Mouse (Mus musculus) midbrain, embryonic 14.5 days (tissue): ENCODE data around the gene Enc1. TPM values are rescaled to one million over a fixed set of nuclear protein-coding genes. Genes with fewer than 3 reads are reported as not detected.

ENCODE experiments used
- ATAC-seq: fragments of 200-750 bp; cut with Nextera tagmentation; 2 replicates; pipeline ENCODE4 v1.8.0; 2017; ENCODE audit warnings: moderate number of reproducible peaks, moderate library complexity; ENCODE audit not compliant: low FRiP score, low TSS enrichment
- DNase-seq: peaks from one replicate; pipeline ENCODE4 v3.0.0-alpha.2; 2015
- H3K27ac ChIP-seq: fragments of 300-500 bp; sonication (generic); replicated peaks from 2 replicates; pipeline ENCODE4 v1.5.1; 2014; ENCODE audit warnings: mild to moderate bottlenecking, low read depth, low read length, moderate library complexity
- H3K27me3 ChIP-seq: fragments of 300-500 bp; sonication (generic); 2 replicates; pipeline ENCODE4 v1.6.1; 2014; ENCODE audit warnings: low read length, control low read depth, mixed read lengths; ENCODE audit not compliant: control insufficient read depth, insufficient read depth
- H3K36me3 ChIP-seq: fragments of 300-500 bp; sonication (generic); 2 replicates; pipeline ENCODE4 v1.6.1; 2014; ENCODE audit warnings: low read length, control low read depth; ENCODE audit not compliant: control insufficient read depth, insufficient read depth
- H3K4me1 ChIP-seq: fragments of 300-500 bp; sonication (generic); 2 replicates; pipeline ENCODE4 v1.6.1; 2014; ENCODE audit warnings: mild to moderate bottlenecking, antibody characterized with exemption, low read length, control low read depth; ENCODE audit not compliant: control insufficient read depth, insufficient read depth
- H3K4me2 ChIP-seq: fragments of 300-500 bp; sonication (generic); 2 replicates; pipeline ENCODE4 v1.6.1; 2014; ENCODE audit warnings: mild to moderate bottlenecking, low read length, moderate library complexity
- H3K4me3 ChIP-seq: fragments of 300-500 bp; sonication (generic); replicated peaks from 2 replicates; pipeline ENCODE4 v1.5.1; 2014; ENCODE audit warnings: low read depth, low read length
- H3K9ac ChIP-seq: fragments of 300-500 bp; sonication (generic); replicated peaks from 2 replicates; pipeline ENCODE4 v1.6.1; 2014; ENCODE audit warnings: mild to moderate bottlenecking, low read length, moderate library complexity
- H3K9me3 ChIP-seq: fragments of 300-500 bp; sonication (generic); 2 replicates; pipeline ENCODE4 v1.6.1; 2016; ENCODE audit warnings: low read length, control low read depth, mixed read lengths; ENCODE audit not compliant: control insufficient read depth
- WGBS: fragments of 180-500 bp; shearing (Covaris S2); extraction: QIAGEN DNeasy Blood & Tissue Kit; methylation state at CpG from one replicate; pipeline ENCODE4 v1.1.7; 2014; 5-methylcytosine and 5-hydroxymethylcytosine counted together
- polyA plus RNA-seq: library from polyadenylated mRNA; unstranded; fragments of >200 nt; fragmentation: Nextera tagmentation; extraction: Ambion mirVana; gene quantifications from 2 replicates; pipeline ENCODE4 v1.2.1, GENCODE M21; 2014

Enc1 gene
- polyA plus RNA-seq, 1 experiment from 2014 or later, result 94.2 TPM

DNA sequence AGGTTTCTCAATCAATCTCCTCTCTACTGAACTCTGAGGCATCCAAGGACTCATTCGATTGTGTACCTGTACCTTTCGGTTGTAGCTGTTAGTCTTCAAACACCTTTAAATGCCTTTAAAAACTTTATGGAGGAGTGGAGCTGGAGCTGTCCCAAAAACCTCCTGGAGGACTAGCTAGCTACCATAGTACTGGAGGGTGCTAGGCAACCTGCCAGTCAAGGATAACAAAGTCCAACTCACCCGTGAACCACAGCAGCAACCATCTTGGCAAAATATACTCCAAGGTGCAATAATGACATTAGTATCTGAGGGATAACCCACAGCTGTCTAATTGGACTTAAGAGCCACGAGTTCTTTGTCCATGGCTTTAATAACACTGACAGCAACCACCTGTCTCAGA, 39.0 kb upstream of the Enc1 start:
- Histone ChIP-seq H3K36me3 (no peaks in the 10 kb centered on the region), H3K4me2 (no peak overlapping the region), H3K9ac (no peak overlapping the region), H3K27ac (no peak overlapping the region), H3K4me3 (no peak overlapping the region), H3K9me3 (no peaks in the 10 kb centered on the region), H3K4me1 (0 out of 2 replicates have a peak, but pooled peaks cover 10% of the 10 kb centered on the region), H3K27me3 (no peaks in the 10 kb centered on the region)
- 81% methylated on average over 4 of the region's 4 CpGs for WGBS
- no peak for ATAC-seq
- DNase-seq, result no peak

DNA sequence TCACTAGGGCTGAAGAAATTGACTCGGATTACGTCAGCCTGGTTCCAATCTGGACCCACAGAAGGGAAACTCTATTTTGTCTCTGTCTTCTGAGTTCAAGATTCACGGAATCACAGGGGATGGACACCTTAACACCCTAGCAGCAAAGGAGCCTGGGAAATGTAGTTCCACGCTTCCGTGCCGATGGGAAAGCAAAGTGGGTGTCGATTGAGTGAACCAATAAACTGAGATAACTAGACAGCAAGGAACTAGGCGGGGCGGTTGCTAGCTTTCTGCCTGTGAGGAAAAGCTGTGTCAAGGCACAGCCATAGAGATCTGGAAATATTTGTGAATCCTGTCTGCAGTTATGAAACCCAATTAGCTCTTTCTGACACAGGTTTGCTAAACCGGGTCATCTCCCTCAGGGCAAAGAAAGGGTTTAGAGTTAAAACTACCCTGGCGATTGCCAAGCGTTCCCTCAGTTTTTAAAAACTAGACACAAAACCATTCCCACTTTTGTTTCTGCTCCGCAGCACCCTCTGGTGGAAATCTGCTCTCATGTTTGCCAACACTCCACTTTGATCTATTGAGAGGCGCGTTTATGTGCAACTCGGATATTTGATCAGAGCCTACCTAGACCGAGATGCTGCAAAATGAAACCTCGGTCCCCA, 35.7 kb upstream of the Enc1 start:
- peak overlapping the region; percentile 33 for H3K4me3 ChIP-seq
- ATAC-seq (peak; percentile 50; the same call in 1 of the 2 replicates), DNase-seq (peak; percentile 89)
- peak overlapping the region; percentile 63 for H3K4me2 ChIP-seq
- H3K27me3 ChIP-seq, result no peaks in the 10 kb centered on the region
- no peaks in the 10 kb centered on the region for H3K36me3 ChIP-seq
- no peak overlapping the region; the same call in 1 of the 2 replicates for H3K27ac ChIP-seq
- H3K9me3 ChIP-seq, result no peaks in the 10 kb centered on the region
- H3K4me1 ChIP-seq, result 0 out of 2 replicates have a peak, but pooled peaks cover 5% of the 10 kb centered on the region
- 13% methylated on average over 18 of the region's 18 CpGs for WGBS
- H3K9ac ChIP-seq, result peak overlapping the region; percentile 34; the same call in 1 of the 2 replicates

DNA sequence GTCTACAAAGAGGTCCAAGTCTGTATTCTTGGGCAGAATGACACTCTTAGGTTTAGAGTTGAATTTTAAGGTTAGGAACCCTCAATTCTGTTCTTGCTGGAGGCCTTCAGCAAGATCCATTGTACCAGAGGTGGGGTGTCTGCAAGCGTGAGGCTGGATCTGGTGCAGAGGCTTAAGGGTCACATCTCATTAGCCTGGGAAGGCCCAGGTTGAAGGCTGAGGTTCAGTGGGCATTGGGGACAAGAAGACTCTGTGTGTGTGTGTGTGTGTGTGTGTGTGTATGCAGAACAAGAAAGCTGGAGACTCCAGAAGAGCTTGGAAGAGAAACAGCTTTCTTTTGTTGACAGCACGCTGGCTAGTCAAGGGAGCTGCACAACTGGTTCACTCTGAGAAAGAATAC, 34.9 kb upstream of the Enc1 start:
- H3K9ac ChIP-seq, result no peak overlapping the region
- H3K4me1 ChIP-seq, result 0 out of 2 replicates have a peak, but pooled peaks cover 5% of the 10 kb centered on the region
- H3K27me3 ChIP-seq, result no peaks in the 10 kb centered on the region
- H3K4me2 ChIP-seq, result no peak overlapping the region
- ATAC-seq (no peak), DNase-seq (no peak)
- no peak overlapping the region for H3K4me3 ChIP-seq
- WGBS, result 92% methylated on average over 2 of the region's 2 CpGs
- no peaks in the 10 kb centered on the region for H3K9me3 ChIP-seq
- H3K36me3 ChIP-seq, result no peaks in the 10 kb centered on the region
- no peak overlapping the region for H3K27ac ChIP-seq

DNA sequence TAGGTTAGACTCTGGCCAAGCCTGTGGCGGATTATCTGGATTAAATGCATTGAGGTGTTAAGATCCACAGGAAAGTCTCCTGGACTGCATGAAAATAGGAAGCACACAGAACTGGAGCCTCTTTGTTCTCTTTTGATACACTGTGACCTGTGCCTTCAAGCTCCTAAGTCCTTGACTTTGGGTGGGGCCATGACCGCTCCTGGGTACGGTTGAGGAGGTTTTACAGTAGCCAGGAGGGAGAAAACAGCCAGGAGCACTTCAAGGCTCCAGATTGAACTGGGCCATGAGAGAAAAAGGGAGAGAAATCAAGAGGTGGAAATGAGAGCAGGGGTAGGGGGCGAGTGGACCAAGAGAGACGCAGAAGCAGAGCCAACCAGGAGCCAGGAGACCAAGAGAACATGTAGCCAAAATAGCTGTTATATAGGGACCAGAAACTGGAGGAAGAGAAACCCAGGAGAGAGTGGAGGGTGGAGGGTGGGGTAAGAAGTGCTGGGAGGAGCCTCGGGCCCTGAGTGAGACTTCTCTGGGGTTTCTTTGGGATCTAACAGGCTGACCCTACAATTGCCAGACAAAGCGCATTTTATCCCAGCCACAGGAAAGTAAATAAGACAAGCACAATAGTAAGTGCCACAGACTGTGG, 33.3 kb upstream of the Enc1 start:
- H3K27me3 ChIP-seq, result no peaks in the 10 kb centered on the region
- WGBS, result 84% methylated on average over 7 of the region's 7 CpGs
- H3K4me3 ChIP-seq, result no peak overlapping the region
- ATAC-seq, result no peak
- no peak overlapping the region for H3K4me2 ChIP-seq
- H3K4me1 ChIP-seq, result 0 out of 2 replicates have a peak, but pooled peaks cover 5% of the 10 kb centered on the region
- H3K9me3 ChIP-seq, result no peaks in the 10 kb centered on the region
- no peak for DNase-seq
- H3K36me3 ChIP-seq, result no peaks in the 10 kb centered on the region
- no peak overlapping the region for H3K9ac ChIP-seq
- H3K27ac ChIP-seq, result no peak overlapping the region

DNA sequence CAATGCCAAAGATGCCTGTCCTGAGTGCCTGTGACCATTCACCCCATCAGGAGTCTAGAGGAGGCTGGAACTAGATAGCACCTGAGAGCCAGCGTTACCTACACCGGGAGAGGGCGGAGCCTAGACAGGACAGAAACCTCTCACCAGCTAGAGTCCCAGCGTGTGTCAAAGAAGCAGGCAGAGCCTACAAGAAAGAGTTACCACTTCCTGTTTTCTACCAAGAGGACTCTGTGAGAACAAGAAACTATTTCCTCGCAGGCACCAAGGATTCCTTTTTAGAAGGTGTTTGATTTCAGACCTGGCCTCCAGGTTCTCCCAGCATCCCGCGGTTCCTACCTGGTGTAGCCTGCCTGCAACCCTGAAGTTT, 32.8 kb upstream of the Enc1 start:
- no peak overlapping the region for H3K27ac ChIP-seq
- H3K27me3 ChIP-seq, result no peaks in the 10 kb centered on the region
- no peaks in the 10 kb centered on the region for H3K9me3 ChIP-seq
- 0 out of 2 replicates have a peak, but pooled peaks cover 5% of the 10 kb centered on the region for H3K4me1 ChIP-seq
- ATAC-seq (no peak), DNase-seq (no peak)
- no peaks in the 10 kb centered on the region for H3K36me3 ChIP-seq
- no peak overlapping the region for H3K4me2 ChIP-seq
- H3K4me3 ChIP-seq, result no peak overlapping the region
- no peak overlapping the region for H3K9ac ChIP-seq
- 64% methylated on average over 7 of the region's 7 CpGs for WGBS

DNA sequence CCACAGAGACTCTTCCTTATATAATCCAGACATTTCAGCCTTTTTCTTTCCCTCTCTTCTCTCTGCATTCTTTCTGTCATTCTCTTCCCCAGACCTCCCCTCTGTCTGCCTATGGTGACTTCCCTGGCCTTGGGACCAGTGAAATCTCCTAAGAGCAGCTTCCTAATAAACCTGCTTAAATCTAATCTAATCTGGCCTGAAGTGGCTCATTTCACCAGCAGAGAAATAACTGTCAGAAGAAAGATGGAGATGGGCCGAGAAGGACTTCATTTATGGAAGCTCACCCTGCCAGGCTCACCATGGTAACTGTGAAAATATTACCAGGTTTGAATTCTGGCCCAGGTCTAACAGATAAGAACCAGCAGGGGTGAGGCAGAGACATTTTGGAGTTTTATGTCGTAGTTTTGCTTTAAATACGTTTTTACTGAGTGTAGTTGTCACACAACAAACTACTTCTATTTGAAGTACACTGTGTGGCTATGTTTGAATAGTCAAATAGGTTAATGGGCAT, 32.4 kb upstream of the Enc1 start:
- WGBS, result 74% methylated on average over 3 of the region's 3 CpGs
- Histone ChIP-seq H3K4me3 (no peak overlapping the region), H3K9ac (no peak overlapping the region), H3K9me3 (no peaks in the 10 kb centered on the region), H3K4me1 (0 out of 2 replicates have a peak, but pooled peaks cover 5% of the 10 kb centered on the region), H3K36me3 (no peaks in the 10 kb centered on the region), H3K27me3 (no peaks in the 10 kb centered on the region), H3K27ac (no peak overlapping the region), H3K4me2 (no peak overlapping the region)
- DNase-seq (no peak), ATAC-seq (no peak)

DNA sequence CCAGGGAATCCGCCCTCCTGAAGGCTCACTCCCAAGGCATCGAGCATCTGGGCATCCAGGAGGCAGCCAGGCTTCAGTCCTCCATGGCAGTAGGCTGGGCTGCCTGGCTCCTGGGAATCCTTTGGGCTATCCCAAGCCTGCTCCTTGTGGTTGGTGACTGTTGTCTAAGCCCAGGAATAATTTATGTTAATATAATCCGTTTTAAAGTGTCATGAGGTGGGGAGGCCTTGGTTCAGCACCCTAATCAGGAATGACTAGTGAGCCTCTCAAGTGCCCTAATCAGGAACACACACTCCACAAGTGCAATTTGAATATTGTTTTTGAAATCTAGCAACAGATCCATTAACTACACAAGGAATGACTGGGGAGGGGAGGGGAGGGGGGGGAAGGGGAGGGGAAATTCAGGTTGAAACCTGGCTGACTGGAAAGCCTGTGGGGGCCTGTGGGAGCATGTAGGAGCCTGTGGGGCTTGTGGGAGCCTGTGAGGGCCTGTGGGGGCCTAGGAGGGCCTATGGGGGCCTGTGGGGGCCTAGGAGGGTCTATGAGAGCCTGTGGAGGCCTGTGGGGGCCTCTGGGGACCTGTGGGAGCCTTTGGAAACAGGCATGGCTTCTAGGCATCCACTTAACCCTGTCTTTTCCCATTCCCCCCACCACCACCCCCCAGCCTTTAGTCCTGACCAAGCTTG, 26.2 kb upstream of the Enc1 start:
- DNase-seq (no peak), ATAC-seq (no peak)
- WGBS, result 56% methylated on average over 3 of the region's 3 CpGs
- H3K9me3 ChIP-seq, result no peaks in the 10 kb centered on the region
- no peak overlapping the region for H3K9ac ChIP-seq
- no peaks in the 10 kb centered on the region for H3K27me3 ChIP-seq
- no peaks in the 10 kb centered on the region for H3K4me1 ChIP-seq
- H3K36me3 ChIP-seq, result no peaks in the 10 kb centered on the region
- H3K4me3 ChIP-seq, result no peak overlapping the region
- 0 out of 2 replicates have a peak overlapping the region, but pooled peaks have one; percentile 10 for H3K27ac ChIP-seq
- no peak overlapping the region for H3K4me2 ChIP-seq

DNA sequence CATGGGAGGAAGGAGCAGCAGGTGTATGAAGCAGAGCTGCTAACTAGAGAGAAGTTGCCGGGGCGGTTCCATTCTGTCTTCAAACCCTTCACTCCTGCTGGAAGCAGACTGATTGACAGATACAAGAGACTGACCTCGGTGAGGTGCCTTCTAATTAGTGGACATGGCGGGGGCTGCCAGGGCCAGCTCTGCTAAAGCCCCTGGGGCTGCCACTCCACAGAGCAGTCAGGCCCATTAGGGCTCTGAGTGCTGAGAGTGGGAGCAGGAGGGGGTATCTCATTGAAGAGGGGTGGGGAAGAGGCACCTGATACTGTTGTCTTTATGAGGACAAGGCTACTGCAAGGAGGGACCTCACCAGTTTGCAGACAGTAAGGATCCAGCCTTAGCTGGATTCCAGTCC, 25.3 kb upstream of the Enc1 start:
- WGBS, result 40% methylated on average over 4 of the region's 4 CpGs
- no peaks in the 10 kb centered on the region for H3K9me3 ChIP-seq
- no peak overlapping the region for H3K4me2 ChIP-seq
- H3K36me3 ChIP-seq, result no peaks in the 10 kb centered on the region
- peak; percentile 24 for DNase-seq
- ATAC-seq, result peak; percentile 64
- H3K27me3 ChIP-seq, result no peaks in the 10 kb centered on the region
- 0 out of 2 replicates have a peak overlapping the region, but pooled peaks have one; percentile 32 for H3K27ac ChIP-seq
- H3K4me3 ChIP-seq, result no peak overlapping the region
- H3K9ac ChIP-seq, result no peak overlapping the region
- H3K4me1 ChIP-seq, result no peaks in the 10 kb centered on the region
